Mouse (Mus musculus) midbrain, postnatal 0 days (tissue): ENCODE measurements at regions not wholly inside any gene's neighbourhood (a gene's known extent, or its start where the extent isn't known, plus 50 kb on each side); places are given as distances from the start of the nearest gene placed in this dataset.

Experiments used
- ATAC-seq: fragments of 200-750 bp; cut with Nextera tagmentation; 2 replicates; pipeline ENCODE4 v1.8.0; 2017; ENCODE audit warnings: moderate number of reproducible peaks, mild to moderate bottlenecking, moderate TSS enrichment, moderate library complexity; ENCODE audit not compliant: low FRiP score
- DNase-seq: peaks from one replicate; pipeline ENCODE4 v3.0.0-alpha.2; 2015; ENCODE audit warnings: low spot score
- H3K27ac ChIP-seq: fragments of 300-500 bp; sonication (generic); 2 replicates; pipeline ENCODE4 v1.5.1; 2014; ENCODE audit warnings: low read depth, mild to moderate bottlenecking, low read length, mixed read lengths
- H3K27me3 ChIP-seq: fragments of 300-500 bp; sonication (generic); 2 replicates; pipeline ENCODE4 v1.6.1; 2014; ENCODE audit warnings: low read length, control low read depth, mixed read lengths; ENCODE audit not compliant: insufficient read depth
- H3K36me3 ChIP-seq: fragments of 300-500 bp; sonication (generic); 2 replicates; pipeline ENCODE4 v1.6.1; 2014; ENCODE audit warnings: low read length, control low read depth, mixed read lengths; ENCODE audit not compliant: insufficient read depth
- H3K4me1 ChIP-seq: fragments of 300-500 bp; sonication (generic); 2 replicates; pipeline ENCODE4 v1.6.1; 2014; ENCODE audit warnings: mild to moderate bottlenecking, control low read depth, antibody characterized with exemption, low read length, mixed read lengths; ENCODE audit not compliant: insufficient read depth
- H3K4me2 ChIP-seq: fragments of 300-500 bp; sonication (generic); 2 replicates; pipeline ENCODE4 v1.6.1; 2014; ENCODE audit warnings: low read depth, mild to moderate bottlenecking, low read length, mixed read lengths; ENCODE audit not compliant: poor library complexity, severe bottlenecking
- H3K4me3 ChIP-seq: fragments of 300-500 bp; sonication (generic); 2 replicates; pipeline ENCODE4 v1.5.1; 2014; ENCODE audit warnings: low read depth, mild to moderate bottlenecking, low read length, moderate library complexity
- H3K9ac ChIP-seq: fragments of 300-500 bp; sonication (generic); replicated peaks from 2 replicates; pipeline ENCODE4 v1.6.1; 2014; ENCODE audit warnings: mild to moderate bottlenecking, low read length, moderate library complexity, mixed read lengths; ENCODE audit not compliant: poor library complexity, severe bottlenecking
- H3K9me3 ChIP-seq: fragments of 300-500 bp; sonication (generic); 2 replicates; pipeline ENCODE4 v1.6.1; 2016; ENCODE audit warnings: low read length, control low read depth
- CTCF ChIP-seq: IDR thresholded peaks from 2 replicates; pipeline ENCODE4 v1.5.1; 2016; ENCODE audit warnings: antibody characterized with exemption, mild to moderate bottlenecking
- WGBS: fragments of 180-500 bp; shearing (Covaris S2); extraction: QIAGEN DNeasy Blood & Tissue Kit; methylation state at CpG from one replicate; pipeline ENCODE4 v1.1.7; 2014; 5-methylcytosine and 5-hydroxymethylcytosine counted together

DNA sequence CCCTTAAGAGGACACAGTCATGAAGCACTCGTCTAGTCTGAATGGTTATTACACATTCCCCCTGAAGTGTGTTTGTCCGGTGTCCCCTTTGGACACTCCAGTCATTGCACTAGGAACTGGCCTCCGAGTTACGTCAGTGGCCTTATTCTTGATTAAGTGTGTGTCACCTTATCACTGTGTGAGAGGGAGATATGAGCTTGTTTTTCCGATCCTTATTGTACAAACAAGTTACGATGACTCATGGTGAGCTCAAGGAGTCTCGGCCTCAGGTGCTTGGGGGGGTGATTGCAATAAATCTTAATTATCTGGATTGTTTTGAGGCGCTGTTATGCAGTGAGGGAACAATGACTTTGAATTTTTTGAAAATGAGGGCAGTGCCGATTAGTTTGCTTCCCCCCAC, 241.8 kb upstream of the 1700056E22Rik start:
- TF ChIP-seq CTCF: no peak
- ATAC-seq: no peak
- DNase-seq: no peak
- H3K9me3 ChIP-seq: no peaks in the 10 kb centered on the region
- H3K27me3 ChIP-seq: peaks cover 5% of the 10 kb centered on the region; the same call in 1 of the 2 replicates
- no peak overlapping the region for H3K9ac ChIP-seq
- no peaks in the 10 kb centered on the region for H3K4me1 ChIP-seq
- no peak overlapping the region for H3K4me2 ChIP-seq
- H3K36me3 ChIP-seq: no peaks in the 10 kb centered on the region
- H3K4me3 ChIP-seq: no peak overlapping the region
- WGBS: 88% methylated on average over 9 of the region's 9 CpGs
- no peak overlapping the region for H3K27ac ChIP-seq

DNA sequence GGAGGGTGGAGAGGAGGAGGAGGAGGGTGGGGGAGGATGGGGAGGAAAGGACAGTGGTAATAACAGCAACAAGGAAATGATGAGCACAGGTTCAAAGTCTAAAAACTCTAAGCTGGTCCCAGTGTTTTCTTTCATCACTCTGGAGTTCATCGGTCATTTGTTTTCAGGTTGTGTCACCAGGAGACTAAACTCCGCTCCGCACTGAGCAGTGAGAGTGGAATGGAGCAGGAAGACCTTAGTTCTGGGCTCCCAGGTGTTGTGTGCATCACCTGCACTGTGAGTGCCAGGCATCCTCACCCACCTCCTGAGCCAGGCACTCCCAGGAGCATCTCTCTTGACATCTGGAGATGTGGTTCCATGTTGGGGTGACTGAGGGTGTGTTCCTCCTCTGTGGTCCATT, 241.3 kb upstream of the 1700056E22Rik start:
- ATAC-seq (no peak), DNase-seq (no peak)
- Histone ChIP-seq H3K27ac (no peak overlapping the region), H3K36me3 (no peaks in the 10 kb centered on the region), H3K27me3 (peaks cover 5% of the 10 kb centered on the region; the same call in 1 of the 2 replicates), H3K9ac (no peak overlapping the region), H3K4me1 (no peaks in the 10 kb centered on the region), H3K4me2 (no peak overlapping the region), H3K4me3 (no peak overlapping the region), H3K9me3 (no peaks in the 10 kb centered on the region)
- no peak for TF ChIP-seq CTCF
- 97% methylated on average over 3 of the region's 3 CpGs for WGBS

DNA sequence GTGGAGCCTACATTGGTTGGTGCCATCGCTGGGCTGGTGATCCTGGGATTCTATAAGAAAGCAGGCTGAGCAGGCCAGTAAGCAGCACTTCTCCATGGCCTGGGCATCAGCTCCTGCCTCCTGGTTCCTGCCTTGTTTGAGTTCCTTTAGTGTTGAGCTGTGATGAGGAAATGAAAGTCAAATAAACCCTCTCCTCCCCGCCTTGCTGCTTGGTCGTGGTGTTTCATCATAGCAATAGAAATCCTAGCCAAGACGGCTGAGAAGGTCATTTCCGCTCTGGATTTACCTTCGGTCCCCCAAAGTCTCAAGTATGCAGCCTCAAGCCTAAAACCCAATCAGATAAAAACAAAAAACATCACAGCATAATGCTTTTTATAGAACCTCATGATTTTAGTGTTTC, 240.6 kb upstream of the 1700056E22Rik start:
- DNase-seq: no peak
- Histone ChIP-seq H3K4me3 (no peak overlapping the region), H3K9ac (no peak overlapping the region), H3K4me2 (no peak overlapping the region), H3K27me3 (peaks cover 5% of the 10 kb centered on the region; the same call in 1 of the 2 replicates), H3K9me3 (no peaks in the 10 kb centered on the region), H3K4me1 (no peaks in the 10 kb centered on the region), H3K36me3 (no peaks in the 10 kb centered on the region), H3K27ac (no peak overlapping the region)
- no peak for TF ChIP-seq CTCF
- WGBS: 87% methylated on average over 6 of the region's 6 CpGs
- ATAC-seq: no peak

DNA sequence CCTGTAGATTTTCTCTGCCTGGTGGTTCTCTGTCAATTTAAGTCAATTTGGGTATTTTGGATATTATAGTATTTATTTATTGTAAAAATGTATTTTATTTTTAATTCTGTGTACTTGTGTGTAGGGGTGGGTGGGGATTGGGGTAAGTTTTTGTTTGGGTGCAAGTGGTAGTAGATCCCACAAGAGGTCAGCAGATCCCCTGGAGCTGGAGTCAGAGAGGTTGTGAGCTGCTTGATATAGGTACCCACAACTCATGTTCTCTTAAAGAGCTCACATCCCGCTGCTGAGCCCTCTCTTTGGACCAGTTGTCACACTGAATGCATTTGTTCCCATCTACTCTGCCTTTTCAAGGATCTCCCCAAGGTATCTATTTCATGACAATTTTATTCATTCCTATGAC, 239.6 kb upstream of the 1700056E22Rik start:
- 71% methylated on average over 1 of the region's 1 CpGs for WGBS
- Histone ChIP-seq H3K9ac (no peak overlapping the region), H3K4me3 (no peak overlapping the region), H3K4me2 (no peak overlapping the region), H3K27me3 (no peaks in the 10 kb centered on the region), H3K4me1 (no peaks in the 10 kb centered on the region), H3K36me3 (no peaks in the 10 kb centered on the region), H3K9me3 (no peaks in the 10 kb centered on the region), H3K27ac (no peak overlapping the region)
- DNase-seq: no peak
- ATAC-seq: no peak
- TF ChIP-seq CTCF: peak; percentile 23; the same call in 1 of the 2 replicates

DNA sequence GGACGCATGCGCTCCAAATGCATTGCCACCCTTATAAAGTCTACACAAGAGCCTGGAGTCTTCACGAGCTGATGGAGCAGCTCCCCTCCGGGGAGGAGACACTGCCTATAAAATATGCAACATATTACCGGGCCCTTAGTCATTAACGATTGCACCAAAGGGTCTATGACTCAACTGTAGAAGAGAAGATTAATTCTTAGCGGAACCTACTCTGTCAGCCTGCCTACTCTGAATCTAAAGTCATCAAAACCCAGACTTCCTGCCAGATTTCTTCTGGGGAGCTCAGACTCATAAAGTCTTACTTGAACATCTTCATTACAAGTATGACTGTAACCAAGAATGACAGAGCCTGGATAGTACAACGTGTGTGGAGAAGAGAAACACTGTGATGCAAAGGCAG, 237.2 kb upstream of the 1700056E22Rik start:
- DNase-seq (no peak), ATAC-seq (no peak)
- no peak for TF ChIP-seq CTCF
- Histone ChIP-seq H3K9ac (no peak overlapping the region), H3K27ac (no peak overlapping the region), H3K27me3 (peaks cover 5% of the 10 kb centered on the region; the same call in 1 of the 2 replicates), H3K36me3 (no peaks in the 10 kb centered on the region), H3K9me3 (no peaks in the 10 kb centered on the region), H3K4me3 (no peak overlapping the region), H3K4me2 (no peak overlapping the region), H3K4me1 (no peaks in the 10 kb centered on the region)
- 87% methylated on average over 8 of the region's 8 CpGs for WGBS

DNA sequence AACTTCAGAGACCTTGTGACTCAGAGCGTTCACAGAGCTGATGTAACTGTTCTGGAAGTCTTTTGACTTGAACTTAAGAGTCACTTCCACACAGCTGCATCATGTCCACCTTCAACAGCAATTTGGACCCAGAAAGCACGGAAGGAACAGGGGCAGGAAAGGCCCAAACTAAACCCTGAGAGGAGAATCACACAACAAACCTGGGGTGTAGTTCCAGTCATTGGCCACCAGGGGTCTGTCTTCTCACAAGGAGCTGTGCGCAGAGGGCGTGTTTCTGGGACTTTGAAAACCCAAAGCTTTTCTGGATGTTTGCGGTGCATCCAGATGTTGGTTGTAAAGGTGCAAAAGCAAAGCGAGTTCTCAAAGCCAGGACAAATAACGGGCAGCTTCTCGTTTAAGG, 231.9 kb upstream of the 1700056E22Rik start:
- Histone ChIP-seq H3K36me3 (no peaks in the 10 kb centered on the region), H3K27ac (no peak overlapping the region), H3K9ac (no peak overlapping the region), H3K27me3 (peaks cover 5% of the 10 kb centered on the region; the same call in 1 of the 2 replicates), H3K9me3 (no peaks in the 10 kb centered on the region), H3K4me3 (no peak overlapping the region), H3K4me2 (no peak overlapping the region), H3K4me1 (no peaks in the 10 kb centered on the region)
- WGBS: 15% methylated on average over 8 of the region's 8 CpGs
- DNase-seq (peak; percentile 88), ATAC-seq (no peak)
- peak; percentile 98 for TF ChIP-seq CTCF
